Mouse (Mus musculus): ENCODE results near the gene Cldn3. TPM values are rescaled to one million over a fixed set of nuclear protein-coding genes. Genes with fewer than 3 reads are reported as not detected.

Cldn3 gene
- polyA plus RNA-seq, 1 experiment from 2014 or later = 137 TPM

DNA sequence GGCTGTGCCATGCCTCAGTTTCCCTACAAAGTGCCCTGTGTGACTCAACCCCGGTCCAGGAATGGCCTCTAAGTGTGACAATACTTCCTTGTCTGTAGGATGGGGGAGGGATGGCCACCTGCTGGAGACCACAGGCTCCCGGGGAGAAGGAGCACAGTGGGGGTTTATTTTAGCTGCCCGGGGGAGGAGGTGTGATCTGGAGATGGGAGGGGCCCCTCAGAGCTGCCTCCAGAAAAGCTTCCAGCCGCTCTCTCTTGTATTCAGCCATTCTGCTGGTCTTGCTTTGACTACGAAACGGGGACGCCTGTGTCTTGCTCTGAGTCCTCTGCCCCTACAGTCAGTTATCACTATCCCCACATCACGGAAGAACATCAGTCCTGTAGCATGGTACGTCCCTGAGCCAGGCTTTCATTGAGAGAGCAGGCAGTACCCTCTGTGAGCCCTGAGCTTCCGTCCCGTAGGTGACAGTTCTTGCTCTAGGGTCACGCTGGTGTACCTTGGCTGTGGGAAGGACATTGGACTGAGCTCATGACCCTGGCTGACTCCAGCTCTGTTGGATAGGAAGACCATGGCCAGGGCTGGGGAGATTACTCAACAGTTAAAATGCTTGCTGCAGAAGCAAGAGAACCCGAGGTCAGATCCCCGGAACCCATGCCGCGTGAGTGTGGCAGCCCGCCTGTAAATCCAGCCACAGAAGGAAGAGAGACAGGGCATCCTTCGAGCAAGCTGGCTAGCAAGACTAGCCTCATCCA lies 49.8 kb downstream of the Cldn3 start:
- ATAC-seq (ENCODE audit: insufficient read depth) (no peak), DNase-seq (no peak)
- H3K4me1 ChIP-seq (ENCODE audit: insufficient read depth) = no peaks in the 10 kb centered on the region
- TF ChIP-seq CTCF (IDR thresholded peaks at IDR 0.05; ENCODE audit: low read depth) = no peak
- H3K27me3 ChIP-seq (ENCODE audit: insufficient read depth, low read length) = no peaks in the 10 kb centered on the region
- H3K36me3 ChIP-seq (ENCODE audit: insufficient read depth) = peaks cover 22% of the 10 kb centered on the region; the same call in 1 of the 2 replicates
- H3K9me3 ChIP-seq (ENCODE audit: low read depth, low read length) = no peaks in the 10 kb centered on the region
- H3K4me3 ChIP-seq (ENCODE audit: low read depth, low read length) = no peak overlapping the region
- no peak overlapping the region for H3K4me2 ChIP-seq
- no peak overlapping the region for H3K27ac ChIP-seq (ENCODE audit: low read depth)
- no peak overlapping the region for H3K9ac ChIP-seq
- 58% methylated on average over 18 of the region's 18 CpGs for WGBS

Other genes starting within 250 kb of the Cldn3 start
- gene Eln, start 238.9 kb upstream of the Cldn3 start, polyA plus RNA-seq (2014; fragmentation: Nextera tagmentation; extraction: Ambion mirVana) = 196 and 198 TPM in 2 replicates
- not detected in 2 replicates for gene Tmem270, start 79.5 kb upstream of the Cldn3 start, polyA plus RNA-seq (2014; fragmentation: Nextera tagmentation; extraction: Ambion mirVana)
- 0.39 TPM in 1 of 2 replicates, not detected in the other for gene Cldn13, start 70.7 kb upstream of the Cldn3 start, polyA plus RNA-seq (2014; fragmentation: Nextera tagmentation; extraction: Ambion mirVana)
- gene Mettl27, start 53.8 kb upstream of the Cldn3 start, polyA plus RNA-seq (2014; fragmentation: Nextera tagmentation; extraction: Ambion mirVana) = 23.0 and 23.9 TPM in 2 replicates
- gene Cldn4, start 39.3 kb upstream of the Cldn3 start, polyA plus RNA-seq (2014; fragmentation: Nextera tagmentation; extraction: Ambion mirVana) = 41.9 and 42.4 TPM in 2 replicates
- gene Abhd11, start 22.9 kb downstream of the Cldn3 start, polyA plus RNA-seq (2014; fragmentation: Nextera tagmentation; extraction: Ambion mirVana) = 60.0 and 71.0 TPM in 2 replicates
- gene Stx1a, start 37.3 kb downstream of the Cldn3 start, polyA plus RNA-seq (2014; fragmentation: Nextera tagmentation; extraction: Ambion mirVana) = 13.2 and 14.5 TPM in 2 replicates
- 31.9 and 33.2 TPM in 2 replicates for gene Dnajc30, start 78.0 kb downstream of the Cldn3 start, polyA plus RNA-seq (2014; fragmentation: Nextera tagmentation; extraction: Ambion mirVana)
- gene Bud23, start 78.7 kb downstream of the Cldn3 start, polyA plus RNA-seq (2014; fragmentation: Nextera tagmentation; extraction: Ambion mirVana) = 102 and 116 TPM in 2 replicates
- 5.6 and 7.1 TPM in 2 replicates for gene Vps37d, start 92.1 kb downstream of the Cldn3 start, polyA plus RNA-seq (2014; fragmentation: Nextera tagmentation; extraction: Ambion mirVana)
- gene Mlxipl, start 103.7 kb downstream of the Cldn3 start, polyA plus RNA-seq (2014; fragmentation: Nextera tagmentation; extraction: Ambion mirVana) = 2.1 and 2.5 TPM in 2 replicates
- gene Tbl2, start 163.4 kb downstream of the Cldn3 start, polyA plus RNA-seq (2014; fragmentation: Nextera tagmentation; extraction: Ambion mirVana) = 22.5 and 25.8 TPM in 2 replicates
- gene Bcl7b, start 182.1 kb downstream of the Cldn3 start, polyA plus RNA-seq (2014; fragmentation: Nextera tagmentation; extraction: Ambion mirVana) = 50.2 and 52.0 TPM in 2 replicates
- 68.9 and 70.9 TPM in 2 replicates for gene Baz1b, start 201.1 kb downstream of the Cldn3 start, polyA plus RNA-seq (2014; fragmentation: Nextera tagmentation; extraction: Ambion mirVana)

All from lung, embryonic 14.5 days (tissue).